Mouse (Mus musculus): ENCODE results near the gene Rnf208.

DNA sequence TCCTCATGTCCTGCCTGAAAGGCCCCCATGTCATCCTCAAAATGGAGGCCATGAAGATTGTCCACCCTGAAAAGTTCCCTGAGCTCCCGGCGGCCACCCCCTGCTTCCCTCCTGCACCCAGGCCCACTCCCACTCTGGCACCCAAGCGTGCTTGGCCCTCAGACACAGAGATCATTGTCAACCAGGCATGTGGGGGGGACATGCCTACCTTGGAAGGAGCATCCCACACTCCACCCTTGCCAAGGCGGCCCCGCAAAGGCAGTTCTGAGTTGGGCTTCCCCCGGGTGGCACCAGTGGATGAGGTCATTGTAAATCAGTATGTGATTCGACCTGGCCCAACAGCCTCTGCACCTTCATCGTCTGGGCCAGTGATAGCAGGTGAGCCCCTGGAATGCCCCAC, 1.3 kb downstream of the Rnf208 start:
- TF ChIP-seq E2F4 (IDR thresholded peaks at IDR 0.05; ENCODE audit: insufficient read depth) (no peak), POLR2A (IDR thresholded peaks at IDR 0.05; ENCODE audit: insufficient read length, low read depth) (no peak), TCF12 (IDR thresholded peaks at IDR 0.05; ENCODE audit: insufficient read depth, poor library complexity, severe bottlenecking) (no peak), MAX (IDR thresholded peaks at IDR 0.05; ENCODE audit: low read depth) (no peak), USF1 (IDR thresholded peaks at IDR 0.05; ENCODE audit: low read depth) (no peak), CEBPB (IDR thresholded peaks at IDR 0.05; ENCODE audit: insufficient read depth, poor library complexity, severe bottlenecking) (no peak), SRF (IDR thresholded peaks at IDR 0.05; ENCODE audit: control insufficient read depth, insufficient read length, low read depth) (no peak), MYOD1 (IDR thresholded peaks at IDR 0.05; ENCODE audit: control insufficient read depth in 1 of 3, insufficient read length in 2 of 3, low read depth in 2 of 3) (no peak), MYOG (IDR thresholded peaks at IDR 0.05; ENCODE audit: control insufficient read depth in 1 of 3, insufficient read depth in 1 of 3, insufficient read length in 2 of 3, low read depth in 2 of 3) (no peak)

Measured in myocyte (in vitro differentiated cells).